Mouse (Mus musculus) frontal cortex, postnatal 14 days (tissue): ENCODE measurements at regions not wholly inside any gene's neighbourhood (a gene's known extent, or its start where the extent isn't known, plus 50 kb on each side); places are given as distances from the start of the nearest gene placed in this dataset.

Experiments
- DNase-seq, 2 experiments: peaks; one replicate each; pipeline ENCODE4 v3.0.0; 2022; ENCODE audit warnings: low spot score in 2 of 2

DNA sequence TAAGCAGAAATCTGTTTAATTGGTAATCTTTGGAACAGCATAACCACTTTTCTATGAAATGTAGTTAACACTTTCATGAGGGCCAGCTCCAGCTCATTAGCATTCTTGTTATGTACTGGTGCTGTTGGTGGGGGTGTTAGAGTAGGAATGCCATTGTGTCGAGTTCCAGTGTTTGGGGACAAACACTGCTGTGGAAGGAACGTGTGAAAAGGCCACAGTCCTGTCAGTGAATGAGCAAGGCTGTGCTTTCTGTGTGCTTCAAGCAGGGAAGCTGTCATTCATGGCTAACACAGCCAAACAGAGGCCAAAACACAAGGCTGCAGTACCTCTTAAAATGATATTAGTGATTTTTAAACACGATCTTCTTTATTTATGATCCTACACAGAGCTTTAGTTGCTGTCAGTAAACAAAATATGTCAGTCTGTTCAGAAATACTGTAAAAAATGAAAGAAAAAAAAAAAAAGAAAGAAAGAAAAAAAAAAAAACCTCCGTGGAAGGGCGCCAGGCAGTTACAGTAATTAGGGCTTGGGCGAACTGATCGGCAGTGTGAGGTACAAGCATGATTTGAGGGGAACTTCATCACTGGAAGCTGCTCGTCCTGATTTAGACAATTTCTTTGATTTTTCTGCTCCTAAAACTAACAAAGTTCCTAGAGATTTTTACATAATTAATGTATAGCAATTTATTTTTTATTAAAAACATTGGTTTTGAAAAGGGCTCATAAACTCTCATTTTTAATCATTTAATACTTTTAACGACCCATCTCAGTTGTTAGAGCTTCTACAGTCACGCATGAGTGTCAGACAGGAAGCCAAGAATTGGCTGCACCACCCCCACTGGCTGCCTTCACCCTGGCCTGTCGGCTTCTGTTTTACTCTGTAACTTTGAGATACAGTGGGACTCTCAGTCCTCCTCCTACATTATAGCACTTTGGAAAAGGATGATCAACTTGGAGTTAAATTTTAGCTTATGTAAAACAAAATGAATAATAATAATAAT lies 80.8 kb upstream of the Dnajc24 start:
- DNase-seq, result no peak

DNA sequence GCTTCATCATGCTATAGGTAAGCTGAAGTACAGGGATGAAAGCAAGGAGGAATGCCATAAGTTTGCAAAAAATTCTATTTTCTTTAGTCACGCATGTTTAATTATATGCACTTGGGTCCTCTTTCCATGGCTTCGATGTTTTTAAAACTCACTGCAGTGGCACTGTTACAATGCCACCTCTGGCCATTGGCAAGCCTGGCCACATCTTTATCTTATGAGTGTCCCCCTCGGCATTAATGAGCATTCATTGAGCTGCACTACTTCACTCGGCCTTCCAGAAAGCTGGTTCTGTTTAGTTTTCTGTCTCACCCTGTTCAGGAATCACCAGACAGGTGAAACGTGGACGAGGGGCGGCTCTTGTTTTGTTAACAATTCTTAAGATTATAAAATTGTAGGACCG lies 79.7 kb upstream of the Dnajc24 start:
- no peak for DNase-seq

DNA sequence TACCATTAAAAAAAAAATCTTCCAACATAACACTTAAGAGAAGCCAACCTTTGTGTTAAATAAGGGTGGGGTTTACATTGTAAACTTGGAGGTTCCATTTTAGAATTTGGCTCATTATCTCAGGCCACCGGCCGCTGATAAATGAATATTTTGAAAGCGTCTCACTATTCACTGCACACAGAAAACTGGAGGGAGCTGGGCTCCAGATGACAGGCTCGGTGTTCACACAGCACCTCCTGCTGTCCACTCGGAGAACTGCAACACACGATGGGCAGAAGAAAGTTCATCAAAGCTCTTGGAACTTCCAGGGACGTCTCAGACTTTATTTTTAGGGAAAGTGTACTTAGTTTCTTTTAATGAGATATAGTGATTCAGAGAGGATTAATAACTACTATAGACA lies 78.6 kb upstream of the Dnajc24 start:
- peak; percentile 36 to 56 for DNase-seq

DNA sequence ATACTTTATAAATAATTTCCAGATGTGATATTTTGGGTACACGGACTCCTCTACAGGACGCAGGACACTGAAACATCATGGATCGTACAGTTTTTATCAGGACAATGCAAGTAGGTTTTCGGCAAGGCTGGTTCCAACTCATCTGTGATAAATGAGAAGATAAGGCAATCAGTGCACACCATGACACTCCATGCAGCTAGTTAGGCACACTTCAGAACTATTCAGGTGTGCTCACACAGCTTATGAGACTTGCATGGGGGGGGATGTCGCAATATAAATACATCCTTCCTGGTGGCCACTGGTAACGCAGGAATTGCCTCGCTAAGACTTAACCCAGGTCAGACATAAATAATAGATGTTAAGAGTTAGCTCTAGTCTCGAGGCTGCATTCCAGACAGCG lies 77.3 kb upstream of the Dnajc24 start:
- DNase-seq, result no peak

DNA sequence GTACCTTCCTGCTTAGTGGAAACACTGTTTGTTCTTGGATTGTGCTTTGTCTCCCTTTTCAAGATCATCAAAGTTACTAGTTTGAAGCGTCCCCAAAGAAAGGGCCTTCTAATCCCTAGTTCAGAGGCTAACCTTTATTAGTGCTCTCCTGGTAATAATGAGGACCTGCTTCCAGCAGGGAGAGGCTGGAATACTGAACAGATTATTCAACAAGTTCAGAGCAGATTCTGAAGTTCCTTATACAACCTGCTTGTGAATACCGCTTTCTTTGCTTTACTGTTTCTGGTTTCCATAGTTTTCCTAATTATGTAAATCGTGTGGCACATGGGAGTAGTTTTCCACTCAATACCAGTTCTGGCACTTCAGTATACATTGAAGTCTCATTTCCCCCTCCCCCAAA lies 75.2 kb upstream of the Dnajc24 start:
- no peak for DNase-seq

DNA sequence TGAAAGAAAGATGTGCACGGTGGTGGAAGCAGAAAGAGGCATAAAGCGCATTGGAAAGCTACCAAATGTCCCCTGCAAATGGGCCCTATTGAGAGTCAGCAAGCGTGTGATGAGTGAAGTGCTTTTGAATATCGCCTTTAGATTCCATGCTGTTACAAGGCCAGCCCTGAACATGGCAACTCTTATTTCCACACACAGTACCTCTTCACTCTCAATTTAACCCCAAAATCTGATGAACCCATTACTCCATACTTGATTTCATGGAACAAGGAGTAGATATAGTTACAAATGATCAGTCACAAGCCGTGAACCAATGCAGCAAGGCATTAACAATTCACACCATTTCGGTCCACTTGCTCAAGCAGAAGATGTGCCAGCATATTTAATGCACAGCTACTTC lies 71.1 kb upstream of the Dnajc24 start:
- no peak for DNase-seq

DNA sequence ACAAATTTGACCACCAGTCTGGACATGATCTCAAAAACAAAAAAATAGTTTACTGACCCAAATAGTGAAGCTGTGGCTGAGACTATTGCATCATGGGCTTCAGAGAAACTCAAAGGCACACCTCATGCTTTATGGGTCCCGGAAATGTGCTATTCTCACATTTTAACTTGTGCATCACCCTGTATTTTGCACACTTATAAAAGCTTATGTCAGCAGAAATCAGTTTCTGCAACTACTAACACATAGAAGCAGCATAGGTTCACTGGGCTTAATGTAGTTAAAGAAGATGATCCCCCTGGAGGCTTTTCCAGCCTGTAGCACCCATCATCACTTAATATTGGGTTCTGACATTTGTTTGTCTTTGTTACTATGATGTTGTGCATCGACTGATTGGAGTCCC lies 61.0 kb upstream of the Dnajc24 start:
- DNase-seq, result no peak
